Mouse (Mus musculus): ENCODE results near the gene Diras1.

- TF ChIP-seq MAFK (IDR thresholded peaks at IDR 0.05; ENCODE audit: insufficient replicate concordance, low read length) (no peak), EP300 (IDR thresholded peaks at IDR 0.05; ENCODE audit: low read length) (no peak), CTCF (conservative IDR thresholded peaks at IDR 0.05 in 1 of 2, IDR thresholded peaks at IDR 0.05 in 1 of 2; ENCODE audit: low read depth in 2 of 2, low read length in 2 of 2) (no peak), UBTF (IDR thresholded peaks at IDR 0.05; ENCODE audit: low read depth, low read length) (no peak), IRF4 (IDR thresholded peaks at IDR 0.05; ENCODE audit: low read depth, low read length) (no peak), POLR2A (IDR thresholded peaks at IDR 0.05; ENCODE audit: low read depth, low read length) (no peak), JUND (conservative IDR thresholded peaks at IDR 0.05; ENCODE audit: low read depth, low read length) (no peak), ZC3H11A (IDR thresholded peaks at IDR 0.05; ENCODE audit: low read depth, low read length) (no peak), E2F4 (IDR thresholded peaks at IDR 0.05; ENCODE audit: insufficient replicate concordance, low read depth, low read length) (no peak)
These were observed 53.9 kb downstream of the Diras1 start for GRCm38 (mm10) chr10:80971533-80971932.
